Mouse (Mus musculus) CH12.LX (cell line): ENCODE measurements at regions not wholly inside any gene's neighbourhood (a gene's known extent, or its start where the extent isn't known, plus 50 kb on each side); places are given as distances from the start of the nearest gene placed in this dataset.

Source experiments
- DNase-seq: peaks from one replicate; pipeline ENCODE4 v3.0.0-alpha.2; 2013; ENCODE audit errors: extremely low read depth
- H3K27ac ChIP-seq: 2 replicates; pipeline ENCODE4 v1.5.1; 2012; ENCODE audit warnings: low read depth, mild to moderate bottlenecking, control low read depth, moderate library complexity; ENCODE audit not compliant: insufficient read depth
- H3K27me3 ChIP-seq: replicated peaks from 2 replicates; pipeline ENCODE3; 2012; ENCODE audit warnings: inconsistent platforms
- H3K36me3 ChIP-seq, 2 experiments: replicated peaks in 1 of 2; 2 replicates each; pipeline versions ENCODE3 to v1.6.1; 2012; ENCODE audit warnings: inconsistent platforms in 1 of 2, low read length in 1 of 2, mild to moderate bottlenecking in 1 of 2, mixed read lengths in 1 of 2, moderate library complexity in 1 of 2; ENCODE audit not compliant: control insufficient read depth in 1 of 2, insufficient read depth in 1 of 2
- H3K4me1 ChIP-seq, 2 experiments: 2 replicates each; pipeline ENCODE4 v1.6.1; 2012; ENCODE audit warnings: inconsistent platforms in 1 of 2, moderate library complexity in 1 of 2; ENCODE audit not compliant: insufficient read depth in 2 of 2, control insufficient read depth in 1 of 2
- H3K4me2 ChIP-seq: 2 replicates; pipeline ENCODE4 v1.6.1; 2012; ENCODE audit warnings: low read depth, mild to moderate bottlenecking, control low read depth; ENCODE audit not compliant: poor library complexity, insufficient read depth, severe bottlenecking
- H3K4me3 ChIP-seq, 3 experiments: fragments of 150-350 bp in 1 of 3; sonication (generic) in 1 of 3; replicated peaks in 1 of 3; 2 replicates each; pipeline versions ENCODE3 to v1.5.1; 2011 to 2012; ENCODE audit warnings: low read depth in 2 of 3, low read length in 2 of 3, mild to moderate bottlenecking in 2 of 3, moderate library complexity in 2 of 3, control low read depth in 1 of 3, improper control_type of control experiment in 1 of 3, inconsistent platforms in 1 of 3, mixed read lengths in 1 of 3; ENCODE audit not compliant: poor library complexity in 1 of 3
- H3K79me2 ChIP-seq: replicated peaks from 2 replicates; pipeline ENCODE4 v1.6.1; 2012; ENCODE audit warnings: mild to moderate bottlenecking, moderate library complexity; ENCODE audit not compliant: control insufficient read depth, poor library complexity, insufficient read depth, severe bottlenecking; ENCODE audit errors: extremely low read depth
- H3K9ac ChIP-seq: 2 replicates; pipeline ENCODE4 v1.6.1; 2012; ENCODE audit warnings: low read depth, mild to moderate bottlenecking, control low read depth, moderate library complexity; ENCODE audit not compliant: insufficient read depth
- H3K9me3 ChIP-seq: replicated peaks from 2 replicates; pipeline ENCODE3; 2012; ENCODE audit warnings: low read length, inconsistent platforms, mixed read lengths
- CHD1 ChIP-seq: IDR thresholded peaks from 2 replicates; pipeline ENCODE4 v1.6.1; 2012; ENCODE audit warnings: low read depth, low read length, improper control_type of control experiment, inconsistent platforms
- CHD2 ChIP-seq: IDR thresholded peaks from 2 replicates; pipeline ENCODE4 v1.6.1; 2011; ENCODE audit warnings: low read length, improper control_type of control experiment
- ETS1 ChIP-seq: conservative IDR thresholded peaks from 2 replicates; pipeline ENCODE4 v1.6.1; 2012; ENCODE audit warnings: low read depth, mild to moderate bottlenecking, inconsistent platforms, low read length, improper control_type of control experiment, moderate library complexity
- GABPA ChIP-seq: IDR thresholded peaks from 2 replicates; pipeline ENCODE4 v1.6.1; 2012; ENCODE audit warnings: low read depth, low read length, improper control_type of control experiment, inconsistent platforms; ENCODE audit not compliant: insufficient replicate concordance
- HCFC1 ChIP-seq: IDR thresholded peaks from 2 replicates; pipeline ENCODE4 v1.6.1; 2012; ENCODE audit warnings: low read depth, mild to moderate bottlenecking, inconsistent platforms, low read length, improper control_type of control experiment
- IRF4 ChIP-seq: IDR thresholded peaks from 2 replicates; pipeline ENCODE4 v1.6.1; 2014; ENCODE audit warnings: low read depth, mild to moderate bottlenecking, inconsistent platforms, low read length, improper control_type of control experiment
- JUND ChIP-seq: conservative IDR thresholded peaks from 2 replicates; pipeline ENCODE4 v1.6.1; 2011; ENCODE audit warnings: low read depth, low read length, improper control_type of control experiment
- KAT2A ChIP-seq: IDR thresholded peaks from 2 replicates; pipeline ENCODE4 v1.6.1; 2012; ENCODE audit warnings: low read length, improper control_type of control experiment, inconsistent platforms; ENCODE audit not compliant: insufficient replicate concordance
- MAFK ChIP-seq: IDR thresholded peaks from 2 replicates; pipeline ENCODE4 v1.6.1; 2011; ENCODE audit warnings: low read length, improper control_type of control experiment; ENCODE audit not compliant: insufficient replicate concordance
- MAX ChIP-seq: IDR thresholded peaks from 2 replicates; pipeline ENCODE4 v1.6.1; 2011; ENCODE audit warnings: low read length, improper control_type of control experiment
- MEF2A ChIP-seq: IDR thresholded peaks from 2 replicates; pipeline ENCODE4 v1.6.1; 2014; ENCODE audit warnings: low read depth, mild to moderate bottlenecking, inconsistent platforms, low read length, improper control_type of control experiment, borderline replicate concordance
- MXI1 ChIP-seq: IDR thresholded peaks from 2 replicates; pipeline ENCODE4 v1.6.1; 2011; ENCODE audit warnings: mild to moderate bottlenecking, low read depth, low read length, improper control_type of control experiment
- MYC ChIP-seq: IDR thresholded peaks from 2 replicates; pipeline ENCODE4 v1.6.1; 2011; ENCODE audit warnings: low read depth, mild to moderate bottlenecking, improper control_type of control experiment, low read length
- NELFE ChIP-seq: IDR thresholded peaks from 2 replicates; pipeline ENCODE4 v1.6.1; 2011; ENCODE audit warnings: low read depth, low read length, improper control_type of control experiment
- PAX5 ChIP-seq: IDR thresholded peaks from 2 replicates; pipeline ENCODE4 v1.6.1; 2012; ENCODE audit warnings: low read length, inconsistent platforms, mixed read lengths
- POLR2A ChIP-seq: IDR thresholded peaks from 2 replicates; pipeline ENCODE4 v1.6.1; 2011; ENCODE audit warnings: low read depth, mild to moderate bottlenecking, improper control_type of control experiment, low read length
- POLR2AphosphoS2 ChIP-seq: IDR thresholded peaks from 2 replicates; pipeline ENCODE4 v1.6.1; 2011; ENCODE audit warnings: low read depth, low read length, improper control_type of control experiment
- RAD21 ChIP-seq: IDR thresholded peaks from 2 replicates; pipeline ENCODE4 v1.6.1; 2011; ENCODE audit warnings: low read depth, mild to moderate bottlenecking, low read length, improper control_type of control experiment, moderate library complexity
- RCOR1 ChIP-seq: conservative IDR thresholded peaks from 2 replicates; pipeline ENCODE4 v1.6.1; 2012; ENCODE audit warnings: low read depth, mild to moderate bottlenecking, inconsistent platforms, low read length, improper control_type of control experiment
- SMC3 ChIP-seq: IDR thresholded peaks from 2 replicates; pipeline ENCODE4 v1.6.1; 2011; ENCODE audit warnings: low read depth, low read length, improper control_type of control experiment
- UBTF ChIP-seq: IDR thresholded peaks from 2 replicates; pipeline ENCODE4 v1.6.1; 2012; ENCODE audit warnings: low read depth, mild to moderate bottlenecking, inconsistent platforms, low read length, improper control_type of control experiment, moderate library complexity
- USF1 ChIP-seq: IDR thresholded peaks from 2 replicates; pipeline ENCODE4 v1.6.1; 2014; ENCODE audit warnings: low read depth, mild to moderate bottlenecking, inconsistent platforms, low read length, improper control_type of control experiment
- USF2 ChIP-seq: conservative IDR thresholded peaks from 2 replicates; pipeline ENCODE4 v1.6.1; 2011; ENCODE audit warnings: low read depth, low read length, improper control_type of control experiment
- ZC3H11A ChIP-seq: IDR thresholded peaks from 2 replicates; pipeline ENCODE4 v1.6.1; 2012; ENCODE audit warnings: low read depth, mild to moderate bottlenecking, inconsistent platforms, low read length, improper control_type of control experiment
- ZKSCAN1 ChIP-seq: IDR thresholded peaks from 2 replicates; pipeline ENCODE4 v1.6.1; 2012; ENCODE audit warnings: low read depth, inconsistent platforms, low read length, improper control_type of control experiment, borderline replicate concordance
- ZMIZ1 ChIP-seq: IDR thresholded peaks from 2 replicates; pipeline ENCODE4 v1.6.1; 2012; ENCODE audit warnings: low read depth, mild to moderate bottlenecking, inconsistent platforms, low read length, improper control_type of control experiment
- ZNF384 ChIP-seq: IDR thresholded peaks from 2 replicates; pipeline ENCODE4 v1.6.1; 2012; ENCODE audit warnings: low read depth, low read length, improper control_type of control experiment, inconsistent platforms
- dilution Hi-C: fragments of 300-500 bp; cut with MboI; formaldehyde crosslinking; loops from 2 replicates; pipeline ENCODE4 v1.14.3; 2020; ENCODE audit warnings: low sequenced_read_pairs; ENCODE audit not compliant: extremely low pct_unique_long_range_greater_than_20kb, extremely low pct_ligation_motif_present
- in situ Hi-C: fragments of 300-500 bp; cut with MboI; formaldehyde crosslinking; loops from 3 replicates; pipeline ENCODE4 v1.14.3; 2019; ENCODE audit warnings: low sequenced_read_pairs, low pct_ligation_motif_present, low pct_unique_long_range_greater_than_20kb, mixed read lengths

DNA sequence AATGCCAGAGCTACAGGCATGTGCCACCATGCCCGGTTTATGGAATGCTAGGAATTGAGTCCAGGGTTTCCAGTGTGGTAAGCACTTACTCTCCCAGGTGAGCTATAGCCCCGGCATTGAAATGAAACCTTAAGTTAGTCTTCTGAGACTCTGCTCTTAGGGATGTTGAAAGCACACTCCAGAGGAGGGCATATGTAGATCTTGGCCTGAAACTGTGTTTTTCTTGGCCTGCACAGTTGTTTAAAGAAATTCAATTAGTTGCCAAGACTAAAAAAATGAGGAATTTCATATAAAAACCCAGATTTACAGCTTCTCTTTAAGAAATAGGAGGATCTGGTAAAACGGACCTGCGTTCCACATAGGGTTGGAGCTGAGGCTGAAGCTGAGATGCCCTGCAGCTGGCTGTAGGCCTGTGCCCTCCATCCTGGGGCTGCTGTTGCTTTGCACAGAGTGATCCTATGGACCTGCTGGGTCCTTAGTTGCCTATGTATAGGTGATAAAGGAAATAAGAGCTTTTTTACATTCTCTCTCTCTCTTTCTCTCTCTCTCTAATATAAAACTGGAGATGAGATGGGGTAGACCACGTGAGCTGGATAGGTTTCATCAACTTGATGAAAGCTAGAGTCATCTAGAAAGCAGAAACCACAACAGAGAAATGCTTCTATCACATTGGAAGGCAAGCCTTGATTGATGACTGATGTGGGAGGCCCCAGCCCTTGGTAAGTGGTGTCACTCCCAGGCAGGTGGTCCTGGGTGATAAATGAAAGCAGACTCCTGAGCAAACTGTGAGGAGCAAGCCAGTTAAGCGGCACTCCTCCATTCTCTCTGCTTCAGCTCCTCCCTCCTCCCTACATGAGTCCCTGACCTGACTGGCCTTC, 168.6 kb downstream of the Pten start:
- dilution Hi-C loops, result no loop called here
- H3K79me2 ChIP-seq, result no peaks in the 10 kb centered on the region
- no peaks in the 10 kb centered on the region for H3K36me3 ChIP-seq
- DNase-seq, result no peak
- in situ Hi-C loops, result no loop called here
- H3K4me2 ChIP-seq, result no peak overlapping the region
- H3K9me3 ChIP-seq, result no peaks in the 10 kb centered on the region
- H3K9ac ChIP-seq, result no peak overlapping the region
- H3K4me1 ChIP-seq, result no peaks in the 10 kb centered on the region
- H3K27me3 ChIP-seq, result no peaks in the 10 kb centered on the region
- H3K27ac ChIP-seq, result no peak overlapping the region
- TF ChIP-seq ZMIZ1 (no peak), ETS1 (no peak), RCOR1 (no peak), MXI1 (no peak), POLR2AphosphoS2 (no peak), CHD1 (no peak), NELFE (no peak), HCFC1 (no peak), ZNF384 (no peak), SMC3 (no peak), UBTF (no peak), MAFK (no peak), CHD2 (no peak), GABPA (no peak), KAT2A (no peak), IRF4 (no peak), RAD21 (no peak)
- H3K4me3 ChIP-seq, result no peak overlapping the region

DNA sequence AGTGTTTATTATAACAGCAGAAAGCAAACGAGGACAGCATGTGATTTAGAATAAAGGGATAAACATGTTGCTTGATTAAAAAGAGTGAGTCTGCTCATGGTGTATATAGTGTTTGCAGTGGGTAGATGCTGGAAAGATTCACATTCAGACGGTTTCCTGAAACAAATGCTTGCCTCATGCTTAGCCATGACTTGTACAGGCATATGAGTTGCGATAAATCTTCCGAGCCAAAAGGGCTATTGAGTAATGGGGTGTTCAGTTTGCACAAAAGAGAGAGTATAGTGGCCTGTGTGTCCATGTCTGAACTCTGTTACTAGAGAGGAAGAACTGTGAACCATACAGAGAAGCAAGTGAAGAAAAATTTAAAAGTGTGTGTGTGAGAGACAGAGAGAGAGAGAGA, 169.3 kb downstream of the Pten start:
- DNase-seq, result no peak
- Histone ChIP-seq H3K9me3 (no peaks in the 10 kb centered on the region), H3K36me3 (no peaks in the 10 kb centered on the region), H3K27me3 (no peaks in the 10 kb centered on the region), H3K79me2 (no peaks in the 10 kb centered on the region), H3K4me2 (no peak overlapping the region), H3K4me3 (no peak overlapping the region), H3K4me1 (no peaks in the 10 kb centered on the region), H3K27ac (no peak overlapping the region), H3K9ac (no peak overlapping the region)
- TF ChIP-seq ZMIZ1, result no peak
- no peak for TF ChIP-seq IRF4
- no peak for TF ChIP-seq JUND
- no peak for TF ChIP-seq ZNF384
- TF ChIP-seq MAX, result no peak
- no peak for TF ChIP-seq RAD21
- no peak for TF ChIP-seq POLR2A
- no peak for TF ChIP-seq USF2
- no peak for TF ChIP-seq MEF2A
- TF ChIP-seq ETS1, result no peak
- no peak for TF ChIP-seq MYC
- no peak for TF ChIP-seq PAX5
- TF ChIP-seq UBTF, result no peak
- no peak for TF ChIP-seq USF1
- no peak for TF ChIP-seq MAFK
- TF ChIP-seq RCOR1, result no peak
- TF ChIP-seq ZKSCAN1, result no peak
- TF ChIP-seq MXI1, result no peak
- no peak for TF ChIP-seq ZC3H11A
- dilution Hi-C loops, result no loop called here
- in situ Hi-C loops, result no loop called here
